Mouse (Mus musculus): Measurements from ENCODE around the gene Xcr1.

GRCm38 (mm10) chr9:123845120-123845519 lies 16.7 kb downstream of the Xcr1 start:
- TF ChIP-seq CTCF (IDR thresholded peaks at IDR 0.05; ENCODE audit: borderline replicate concordance, extremely low read depth, insufficient read depth, insufficient read length) (no peak), POLR2A (IDR thresholded peaks at IDR 0.05; ENCODE audit: borderline replicate concordance, extremely low read depth, insufficient read depth, insufficient read length, poor library complexity, severe bottlenecking) (no peak)
